15 mouse cellular contexts compared by ENCODE assay signal in the genomic region with DNA sequence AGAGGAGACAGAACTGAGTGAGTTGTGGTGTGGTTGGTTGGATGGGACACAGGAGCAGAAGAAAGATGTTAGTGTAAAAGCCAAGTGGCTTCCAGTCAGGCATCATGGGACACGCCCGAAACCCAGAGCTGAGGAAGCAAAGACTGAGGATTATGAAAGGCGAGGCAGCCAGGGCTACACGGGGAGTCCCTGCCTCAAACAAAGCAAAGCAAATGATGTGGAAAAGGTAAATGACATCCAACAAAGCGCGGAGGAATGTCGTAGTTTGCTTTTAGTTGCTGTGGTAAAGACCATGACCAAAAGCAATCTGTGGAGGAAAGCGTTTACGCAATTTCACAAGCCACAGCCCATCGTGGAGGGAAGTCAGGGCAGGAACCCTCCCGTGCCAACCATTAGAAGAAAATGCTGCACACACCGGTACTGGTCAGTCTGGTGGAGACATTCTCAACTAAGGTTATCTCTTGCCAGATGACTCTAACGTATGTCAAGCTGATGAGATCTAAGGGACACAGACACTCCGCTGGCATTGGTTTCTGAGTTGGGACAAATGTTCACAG. TPM values are rescaled to one million over a fixed set of nuclear protein-coding genes. Genes with fewer than 3 reads are reported as not detected.
"Had no signal": no experiment of that assay in that cellular context is flagged by ENCODE, and none has a peak within 500 bp of the region (broad histone marks: within the 10 kb centered on the region; RNA-seq: fewer than 3 reads in every experiment).

No protein-coding gene starts in this region.

- ATAC-seq: lung, postnatal 0 days had no signal

- H3K27me3 ChIP-seq: kidney, embryonic 15.5 days; liver, embryonic 15.5 days; stomach, embryonic 15.5 days had no signal

- H3K4me1 ChIP-seq: kidney, embryonic 15.5 days; liver, embryonic 15.5 days; stomach, embryonic 15.5 days had no signal

- H3K4me2 ChIP-seq: kidney, embryonic 15.5 days; liver, embryonic 11.5 days; liver, embryonic 15.5 days; stomach, embryonic 15.5 days had no signal

- H3K36me3 ChIP-seq: kidney, embryonic 15.5 days; limb, embryonic 10.5 days; liver, embryonic 15.5 days; stomach, embryonic 15.5 days had no signal

- H3K4me3 ChIP-seq: kidney, embryonic 15.5 days; limb, embryonic 10.5 days; liver, embryonic 15.5 days; stomach, embryonic 15.5 days had no signal

- DNase-seq: kidney, postnatal 14 days; lung, adult 2 months; lung, postnatal 4 days; midbrain, embryonic 14.5 days; right cerebral cortex, postnatal 14 days; thymus, adult 2 months; thymus, postnatal 25 days had no signal

- H3K9ac ChIP-seq: kidney, embryonic 15.5 days; liver, embryonic 15.5 days; stomach, embryonic 15.5 days had no signal

- H3K27ac ChIP-seq: kidney, embryonic 15.5 days; limb, embryonic 10.5 days; liver, embryonic 15.5 days; stomach, embryonic 15.5 days had no signal

- H3K9me3 ChIP-seq: limb, embryonic 10.5 days; liver, embryonic 15.5 days; stomach, embryonic 15.5 days had no signal

RNA-seq across cellular contexts. Expression of gene Hapln3, which starts 36.3 kb away (rescaled TPM):
- total RNA-seq: megakaryocyte-erythroid progenitor cell, adult 5-6 weeks; monocyte, adult 5-6 weeks had no signal
